Mouse (Mus musculus) spleen, adult 2 months (tissue): ENCODE data around the gene Pgm2l1.

Source experiments
- CTCF ChIP-seq: fragments of 200-500 bp; IDR thresholded peaks from 2 replicates; pipeline ENCODE4 v1.5.1; 2011; ENCODE audit warnings: mild to moderate bottlenecking, inconsistent platforms; ENCODE audit not compliant: insufficient read depth, insufficient read length, insufficient replicate concordance; ENCODE audit errors: extremely low read depth
- POLR2A ChIP-seq: fragments of 200-500 bp; IDR thresholded peaks from 2 replicates; pipeline ENCODE4 v1.6.1; 2011; ENCODE audit warnings: low read depth, low read length, inconsistent platforms

- no peak for TF ChIP-seq CTCF
- TF ChIP-seq POLR2A, result no peak
Measured at GRCm38 (mm10) chr7:100272369-100272768, 45.2 kb downstream of the Pgm2l1 start.
